Comparison of ENCODE assay signal across 9 mouse cellular contexts in genomic region chr10:42251203-42251602, GRCm38 (mm10). TPM values are rescaled to one million over a fixed set of nuclear protein-coding genes. Genes with fewer than 3 reads are reported as not detected.
DNase-seq lines count a peak whose midpoint lies in the region; ATAC-seq lines count a peak whose summit lies in the region.
"Had no signal": no experiment of that assay in that cellular context is flagged by ENCODE, and none has a peak within 500 bp of the region (broad histone marks: within the 10 kb centered on the region; RNA-seq: fewer than 3 reads in every experiment).

No protein-coding gene starts in this region.

- no peaks in the 10 kb centered on the region for H3K36me3 ChIP-seq in heart, embryonic 16.5 days (ENCODE audit: control insufficient read depth, insufficient read depth)
- peaks cover 74% of the 10 kb centered on the region for H3K36me3 ChIP-seq in liver, embryonic 15.5 days (replicated peaks)
- H3K36me3 ChIP-seq in stomach, embryonic 14.5 days (ENCODE audit: control insufficient read depth, insufficient read depth, low read length), result no peaks in the 10 kb centered on the region
- H3K36me3 ChIP-seq: midbrain, embryonic 12.5 days had no signal

- WGBS in heart, embryonic 16.5 days, result 28% methylated on average over 7 of the region's 7 CpGs
- 69% methylated on average over 7 of the region's 7 CpGs for WGBS in liver, embryonic 15.5 days (ENCODE audit: insufficient replicate concordance)
- 44% methylated on average over 7 of the region's 7 CpGs for WGBS in stomach, embryonic 14.5 days

- H3K4me2 ChIP-seq in heart, embryonic 16.5 days (ENCODE audit: low read depth, low read length), result peak overlapping the region; percentile 8; the same call in 1 of the 2 replicates
- peak overlapping the region; percentile 37 for H3K4me2 ChIP-seq in liver, embryonic 15.5 days
- H3K4me2 ChIP-seq in stomach, embryonic 14.5 days (replicated peaks; ENCODE audit: low read depth, low read length), result no peak overlapping the region
- H3K4me2 ChIP-seq: midbrain, embryonic 12.5 days had no signal

- H3K27me3 ChIP-seq in heart, embryonic 16.5 days (ENCODE audit: control insufficient read depth, insufficient read depth, low read length), result no peaks in the 10 kb centered on the region
- no peaks in the 10 kb centered on the region for H3K27me3 ChIP-seq in liver, embryonic 15.5 days
- H3K27me3 ChIP-seq in stomach, embryonic 14.5 days (ENCODE audit: control insufficient read depth, insufficient read depth, low read length), result no peaks in the 10 kb centered on the region
- H3K27me3 ChIP-seq: midbrain, embryonic 12.5 days had no signal

- no peaks in the 10 kb centered on the region for H3K9me3 ChIP-seq in heart, embryonic 16.5 days (replicated peaks; ENCODE audit: control insufficient read depth, low read length)
- no peaks in the 10 kb centered on the region for H3K9me3 ChIP-seq in liver, embryonic 15.5 days (replicated peaks)
- no peaks in the 10 kb centered on the region for H3K9me3 ChIP-seq in stomach, embryonic 14.5 days (ENCODE audit: control insufficient read depth, low read depth, low read length)
- H3K9me3 ChIP-seq: midbrain, embryonic 12.5 days had no signal

- H3K4me1 ChIP-seq in heart, embryonic 16.5 days (ENCODE audit: control insufficient read depth, insufficient read depth, low read length), result peaks cover 62% of the 10 kb centered on the region
- peaks cover 99% of the 10 kb centered on the region for H3K4me1 ChIP-seq in liver, embryonic 15.5 days (replicated peaks)
- H3K4me1 ChIP-seq in stomach, embryonic 14.5 days (ENCODE audit: control insufficient read depth, insufficient read depth, low read length), result peaks cover 45% of the 10 kb centered on the region

- DNase-seq in urinary bladder, adult 18-20 months (ENCODE audit: low spot score in 2 of 2), result peak; percentile 55 to 75
- no peak for DNase-seq in urinary bladder, postnatal 10 days (ENCODE audit: low spot score)
- DNase-seq in fibroblast of lung, adult 2 months (ENCODE audit: low read depth), result peak; percentile 66
- peak; percentile 75 to 95 for DNase-seq in kidney, postnatal 25 days

- H3K9ac ChIP-seq in heart, embryonic 16.5 days (ENCODE audit: low read length), result peak overlapping the region; percentile 28; the same call in 1 of the 2 replicates
- H3K9ac ChIP-seq in liver, embryonic 15.5 days, result 0 out of 2 replicates have a peak overlapping the region, but pooled peaks have one; percentile 4
- no peak overlapping the region for H3K9ac ChIP-seq in stomach, embryonic 14.5 days (replicated peaks; ENCODE audit: low read depth, low read length)
- H3K9ac ChIP-seq: midbrain, embryonic 12.5 days had no signal

- no peak overlapping the region for H3K4me3 ChIP-seq in heart, embryonic 16.5 days (ENCODE audit: low read length)
- no peak overlapping the region for H3K4me3 ChIP-seq in liver, embryonic 15.5 days (replicated peaks)
- no peak overlapping the region for H3K4me3 ChIP-seq in stomach, embryonic 14.5 days (ENCODE audit: low read depth, low read length)
- H3K4me3 ChIP-seq: midbrain, embryonic 12.5 days had no signal

- H3K27ac ChIP-seq in heart, embryonic 16.5 days (ENCODE audit: low read length), result peak overlapping the region; percentile 76
- H3K27ac ChIP-seq in liver, embryonic 15.5 days (replicated peaks), result peak overlapping the region; percentile 58
- H3K27ac ChIP-seq in stomach, embryonic 14.5 days (ENCODE audit: low read length), result peak overlapping the region; percentile 27; the same call in 1 of the 2 replicates
- H3K27ac ChIP-seq: midbrain, embryonic 12.5 days had no signal

- peak; percentile 51 for ATAC-seq in heart, embryonic 16.5 days (replicated peaks; ENCODE audit: extremely low read depth, insufficient read depth, low FRiP score)
- no peak for ATAC-seq in liver, embryonic 15.5 days (ENCODE audit: insufficient read depth)
- peak; percentile 43; the same call in 1 of the 2 replicates for ATAC-seq in stomach, embryonic 14.5 days (ENCODE audit: insufficient number of reproducible peaks, insufficient read depth, low FRiP score, low read depth)
- no peak for ATAC-seq in erythroid progenitor cell, adult 5-6 weeks (replicated peaks; ENCODE audit: low FRiP score, poor library complexity, severe bottlenecking)

RNA-seq across cellular contexts. Expression of gene Foxo3, which starts 25.4 kb away (rescaled TPM):
- 5.4 and 5.5 TPM in 2 replicates for polyA plus RNA-seq in heart, embryonic 16.5 days (2015; fragmentation: Nextera tagmentation; extraction: Ambion mirVana)
- polyA plus RNA-seq in liver, embryonic 15.5 days (2015; fragmentation: Nextera tagmentation; extraction: Ambion mirVana), result 15.1 and 15.9 TPM in 2 replicates
- 10.2 and 10.5 TPM in 2 replicates for polyA plus RNA-seq in stomach, embryonic 14.5 days (2014; fragmentation: Nextera tagmentation; extraction: Ambion mirVana)
- total RNA-seq in erythroid progenitor cell, adult 5-6 weeks (2015; ENCODE audit: low replicate concordance), result 112 and 118 TPM in 2 replicates
- total RNA-seq in erythroid progenitor cell, adult 5-6 weeks (2017; ENCODE audit: low replicate concordance), result 181 and 233 TPM in 2 replicates

Comparison
In these comparisons a context has a peak if more than half of its experiments do, and no peak if none do; other contexts are left out.
1. ATAC-seq: peak in heart, embryonic 16.5 days (single experiment) and stomach, embryonic 14.5 days (single experiment); none in liver, embryonic 15.5 days (single experiment) and erythroid progenitor cell, adult 5-6 weeks (single experiment).
2. Peak in every context shown above with its lines, with median percentiles within 50 percentile points of each other: H3K27ac ChIP-seq.